Comparison of ENCODE assay signal across 35 mouse cellular contexts in genomic region chr17:85606463-85606862, GRCm38 (mm10). TPM values are rescaled to one million over a fixed set of nuclear protein-coding genes. Genes with fewer than 3 reads are reported as not detected.
A peak's percentile ranks its signal among the peaks of the same experiment; 100 is the strongest.
DNase-seq lines count a peak whose midpoint lies in the region; ATAC-seq lines count a peak whose summit lies in the region.
"Had no signal": no experiment of that assay in that cellular context is flagged by ENCODE, and none has a peak within 500 bp of the region (broad histone marks: within the 10 kb centered on the region; RNA-seq: fewer than 3 reads in every experiment).

No protein-coding gene starts in this region.

- H3K4me1 ChIP-seq in forebrain, embryonic 10.5 days = peaks cover 73% of the 10 kb centered on the region
- peaks cover 24% of the 10 kb centered on the region for H3K4me1 ChIP-seq in forebrain, embryonic 13.5 days
- H3K4me1 ChIP-seq in hindbrain, embryonic 11.5 days (replicated peaks; ENCODE audit: control insufficient read depth, insufficient read depth, low read length) = no peaks in the 10 kb centered on the region
- H3K4me1 ChIP-seq in hindbrain, embryonic 14.5 days (replicated peaks; ENCODE audit: control insufficient read depth, insufficient read depth, low read length) = 0 out of 2 replicates have a peak, but pooled peaks cover 3% of the 10 kb centered on the region
- H3K4me1 ChIP-seq in midbrain, embryonic 15.5 days = peaks cover 7% of the 10 kb centered on the region
- H3K4me1 ChIP-seq in liver, embryonic 12.5 days = no peaks in the 10 kb centered on the region
- H3K4me1 ChIP-seq: intestine, embryonic 15.5 days; lung, embryonic 15.5 days had no signal

- H3K27ac ChIP-seq in forebrain, embryonic 10.5 days = no peak overlapping the region
- H3K27ac ChIP-seq in forebrain, embryonic 13.5 days = no peak overlapping the region
- H3K27ac ChIP-seq in hindbrain, embryonic 11.5 days (ENCODE audit: low read depth, low read length) = no peak overlapping the region
- no peak overlapping the region for H3K27ac ChIP-seq in hindbrain, embryonic 14.5 days
- 0 out of 2 replicates have a peak overlapping the region, but pooled peaks have one; percentile 3 for H3K27ac ChIP-seq in midbrain, embryonic 15.5 days
- H3K27ac ChIP-seq in liver, embryonic 12.5 days = no peak overlapping the region
- H3K27ac ChIP-seq: heart, adult 2 months; hindbrain, postnatal 0 days; intestine, embryonic 15.5 days; layer of hippocampus, adult 2 months; limb, embryonic 12.5 days; lung, embryonic 15.5 days; midbrain, embryonic 12.5 days; neural tube, embryonic 13.5 days; stomach, postnatal 0 days had no signal

- H3K4me2 ChIP-seq in forebrain, embryonic 13.5 days = no peak overlapping the region
- no peak overlapping the region for H3K4me2 ChIP-seq in hindbrain, embryonic 11.5 days (replicated peaks; ENCODE audit: low read depth, low read length)
- no peak overlapping the region for H3K4me2 ChIP-seq in hindbrain, embryonic 14.5 days (replicated peaks)
- H3K4me2 ChIP-seq in midbrain, embryonic 15.5 days = no peak overlapping the region
- H3K4me2 ChIP-seq in liver, embryonic 12.5 days = no peak overlapping the region
- H3K4me2 ChIP-seq: heart, embryonic 12.5 days; intestine, embryonic 15.5 days; limb, embryonic 12.5 days; lung, embryonic 15.5 days; midbrain, embryonic 12.5 days; neural tube, embryonic 13.5 days had no signal

- peak; percentile 15 for DNase-seq in forebrain, embryonic 10.5 days (ENCODE audit: extremely low spot score, low spot score)
- peak; percentile 33 for DNase-seq in hindbrain, embryonic 11.5 days (ENCODE audit: low spot score)
- no peak for DNase-seq in hindbrain, embryonic 14.5 days (ENCODE audit: low spot score)
- DNase-seq in R1 (ENCODE audit: low read depth, low spot score) = peak; percentile 7
- DNase-seq in cerebellum, adult 8-10 months = no peak
- DNase-seq: adrenal gland, postnatal 14 days; cerebellum, adult 18-20 months; cerebellum, postnatal 14 days; heart, adult 2 months; heart, postnatal 4 days; kidney, adult 2 months; kidney, postnatal 36 days; right cerebral cortex, adult 18-20 months; right cerebral cortex, postnatal 4 days; thymus, adult 2 months; thymus, postnatal 36 days had no signal

- ATAC-seq in forebrain, embryonic 13.5 days = no peak
- ATAC-seq in hindbrain, embryonic 11.5 days (ENCODE audit: low FRiP score) = no peak
- no peak for ATAC-seq in hindbrain, embryonic 14.5 days (ENCODE audit: low FRiP score)
- ATAC-seq in midbrain, embryonic 15.5 days (replicated peaks) = no peak
- ATAC-seq in liver, embryonic 12.5 days = no peak
- ATAC-seq: hindbrain, postnatal 0 days; intestine, embryonic 15.5 days; Patski had no signal

- H3K4me3 ChIP-seq in forebrain, embryonic 10.5 days = no peak overlapping the region
- H3K4me3 ChIP-seq in forebrain, embryonic 13.5 days = no peak overlapping the region
- H3K4me3 ChIP-seq in hindbrain, embryonic 11.5 days (ENCODE audit: low read depth, low read length) = no peak overlapping the region
- H3K4me3 ChIP-seq in hindbrain, embryonic 14.5 days (replicated peaks; ENCODE audit: low read length) = no peak overlapping the region
- no peak overlapping the region for H3K4me3 ChIP-seq in midbrain, embryonic 15.5 days
- no peak overlapping the region for H3K4me3 ChIP-seq in liver, embryonic 12.5 days
- H3K4me3 ChIP-seq: heart, adult 2 months; heart, embryonic 12.5 days; intestine, embryonic 15.5 days; layer of hippocampus, adult 2 months; limb, embryonic 12.5 days; lung, embryonic 15.5 days; midbrain, embryonic 12.5 days; myocyte; neural tube, embryonic 13.5 days had no signal

- no peaks in the 10 kb centered on the region for H3K9me3 ChIP-seq in forebrain, embryonic 10.5 days
- no peaks in the 10 kb centered on the region for H3K9me3 ChIP-seq in forebrain, embryonic 13.5 days (replicated peaks)
- H3K9me3 ChIP-seq in hindbrain, embryonic 11.5 days (ENCODE audit: control insufficient read depth, low read length) = no peaks in the 10 kb centered on the region
- H3K9me3 ChIP-seq in hindbrain, embryonic 14.5 days (ENCODE audit: control insufficient read depth, low read length) = no peaks in the 10 kb centered on the region
- H3K9me3 ChIP-seq in midbrain, embryonic 15.5 days = no peaks in the 10 kb centered on the region
- no peaks in the 10 kb centered on the region for H3K9me3 ChIP-seq in liver, embryonic 12.5 days (replicated peaks)
- H3K9me3 ChIP-seq: G1E; heart, embryonic 12.5 days; intestine, embryonic 15.5 days; limb, embryonic 12.5 days; lung, embryonic 15.5 days; midbrain, embryonic 12.5 days; neural tube, embryonic 13.5 days had no signal

- peaks cover 5% of the 10 kb centered on the region; the same call in 1 of the 2 replicates for H3K36me3 ChIP-seq in forebrain, embryonic 10.5 days (replicated peaks)
- H3K36me3 ChIP-seq in forebrain, embryonic 13.5 days (ENCODE audit: poor library complexity, severe bottlenecking) = no peaks in the 10 kb centered on the region
- H3K36me3 ChIP-seq in hindbrain, embryonic 11.5 days (ENCODE audit: control insufficient read depth, insufficient read depth, low read length) = no peaks in the 10 kb centered on the region
- H3K36me3 ChIP-seq in hindbrain, embryonic 14.5 days (replicated peaks; ENCODE audit: control insufficient read depth, insufficient read depth) = no peaks in the 10 kb centered on the region
- H3K36me3 ChIP-seq in midbrain, embryonic 15.5 days (replicated peaks) = no peaks in the 10 kb centered on the region
- H3K36me3 ChIP-seq in liver, embryonic 12.5 days = no peaks in the 10 kb centered on the region
- H3K36me3 ChIP-seq: G1E; heart, embryonic 12.5 days; intestine, embryonic 15.5 days; limb, embryonic 12.5 days; lung, embryonic 15.5 days; midbrain, embryonic 12.5 days; neural tube, embryonic 13.5 days had no signal

- peaks cover 98% of the 10 kb centered on the region for H3K27me3 ChIP-seq in forebrain, embryonic 10.5 days (ENCODE audit: poor library complexity, severe bottlenecking)
- H3K27me3 ChIP-seq in forebrain, embryonic 13.5 days = peaks cover 85% of the 10 kb centered on the region
- peaks cover 78% of the 10 kb centered on the region for H3K27me3 ChIP-seq in hindbrain, embryonic 11.5 days (ENCODE audit: control insufficient read depth, insufficient read depth, low read length)
- peaks cover 91% of the 10 kb centered on the region for H3K27me3 ChIP-seq in hindbrain, embryonic 14.5 days (ENCODE audit: control insufficient read depth, insufficient read depth, low read length)
- peaks cover 84% of the 10 kb centered on the region for H3K27me3 ChIP-seq in midbrain, embryonic 15.5 days (replicated peaks)
- peaks cover 86% of the 10 kb centered on the region for H3K27me3 ChIP-seq in liver, embryonic 12.5 days (replicated peaks)

- WGBS in forebrain, embryonic 10.5 days = 7% methylated on average over 3 of the region's 3 CpGs
- WGBS in forebrain, embryonic 13.5 days = 10% methylated on average over 3 of the region's 3 CpGs
- 2% methylated on average over 3 of the region's 3 CpGs for WGBS in hindbrain, embryonic 11.5 days
- 0% methylated on average over 3 of the region's 3 CpGs for WGBS in hindbrain, embryonic 14.5 days
- WGBS in midbrain, embryonic 15.5 days = 8% methylated on average over 3 of the region's 3 CpGs
- WGBS in liver, embryonic 12.5 days (ENCODE audit: insufficient replicate concordance) = 6% methylated on average over 3 of the region's 3 CpGs

- no peak overlapping the region for H3K9ac ChIP-seq in forebrain, embryonic 13.5 days
- H3K9ac ChIP-seq in hindbrain, embryonic 11.5 days (ENCODE audit: low read depth, low read length) = no peak overlapping the region
- H3K9ac ChIP-seq in hindbrain, embryonic 14.5 days = no peak overlapping the region
- H3K9ac ChIP-seq in midbrain, embryonic 15.5 days = no peak overlapping the region
- no peak overlapping the region for H3K9ac ChIP-seq in liver, embryonic 12.5 days
- H3K9ac ChIP-seq: heart, embryonic 12.5 days; intestine, embryonic 15.5 days; limb, embryonic 12.5 days; lung, embryonic 15.5 days; midbrain, embryonic 12.5 days; neural tube, embryonic 13.5 days had no signal

RNA-seq across cellular contexts. Expression of gene Six3, which starts 6.9 kb away (rescaled TPM):
- polyA plus RNA-seq in forebrain, embryonic 10.5 days (2016; fragmentation: Nextera tagmentation; extraction: Ambion mirVana) = 13.1 and 15.5 TPM in 2 replicates
- polyA plus RNA-seq in forebrain, embryonic 13.5 days (2015; fragmentation: Nextera tagmentation; extraction: Ambion mirVana) = 18.2 and 22.4 TPM in 2 replicates
- 0.09 and 0.18 TPM in 2 replicates for polyA plus RNA-seq in hindbrain, embryonic 11.5 days (2014; fragmentation: Nextera tagmentation; extraction: Ambion mirVana)
- 0.52 TPM in 1 of 2 replicates, not detected in the other for polyA plus RNA-seq in hindbrain, embryonic 14.5 days (2014; fragmentation: Nextera tagmentation; extraction: Ambion mirVana)
- 30.2 and 30.4 TPM in 2 replicates for polyA plus RNA-seq in midbrain, embryonic 15.5 days (2015; fragmentation: Nextera tagmentation; extraction: Ambion mirVana)
- not detected in 2 replicates for polyA plus RNA-seq in liver, embryonic 12.5 days (2016; fragmentation: Nextera tagmentation; extraction: Ambion mirVana)
- polyA plus RNA-seq: G1E; heart, embryonic 12.5 days; heart, postnatal 0 days; intestine, embryonic 15.5 days; kidney, adult 2 months; kidney, embryonic 16.5 days; limb, embryonic 12.5 days; liver, adult 2 months; liver, embryonic 16.5 days; lung, embryonic 15.5 days; myocyte; neural tube, embryonic 13.5 days; stomach, postnatal 0 days had no signal

Comparison
In these comparisons a context has a peak if more than half of its experiments do, and no peak if none do; other contexts are left out.
1. DNase-seq: peak in forebrain, embryonic 10.5 days (single experiment), hindbrain, embryonic 11.5 days (single experiment) and R1 (single experiment); none in hindbrain, embryonic 14.5 days (single experiment) and cerebellum, adult 8-10 months (single experiment).